Mouse (Mus musculus) embryonic facial prominence, embryonic 14.5 days (tissue): ENCODE results near the gene Pvalb. TPM values are rescaled to one million over a fixed set of nuclear protein-coding genes. Genes with fewer than 3 reads are reported as not detected.
A peak's percentile ranks its signal among the peaks of the same experiment; 100 is the strongest.

Experiments
- ATAC-seq: fragments of 200-750 bp; cut with Nextera tagmentation; 2 replicates; pipeline ENCODE4 v1.8.0; 2017; ENCODE audit warnings: low read depth, moderate number of reproducible peaks, moderate TSS enrichment
- DNase-seq: peaks from one replicate; pipeline ENCODE4 v3.0.0-alpha.2; 2015; ENCODE audit warnings: low spot score
- H3K27ac ChIP-seq: fragments of 300-500 bp; sonication (generic); replicated peaks from 2 replicates; pipeline ENCODE4 v1.5.1; 2014; ENCODE audit warnings: low read depth, mild to moderate bottlenecking, low read length, moderate library complexity
- H3K27me3 ChIP-seq: fragments of 300-500 bp; sonication (generic); replicated peaks from 2 replicates; pipeline ENCODE4 v1.6.1; 2014; ENCODE audit warnings: low read length; ENCODE audit not compliant: control insufficient read depth, insufficient read depth
- H3K36me3 ChIP-seq: fragments of 300-500 bp; sonication (generic); 2 replicates; pipeline ENCODE4 v1.6.1; 2014; ENCODE audit warnings: low read length, mixed read lengths; ENCODE audit not compliant: control insufficient read depth, insufficient read depth
- H3K4me1 ChIP-seq: fragments of 300-500 bp; sonication (generic); 2 replicates; pipeline ENCODE4 v1.6.1; 2014; ENCODE audit warnings: antibody characterized with exemption, low read length; ENCODE audit not compliant: control insufficient read depth, insufficient read depth
- H3K4me2 ChIP-seq: fragments of 300-500 bp; sonication (generic); 2 replicates; pipeline ENCODE4 v1.6.1; 2014; ENCODE audit warnings: low read depth, mild to moderate bottlenecking, low read length, moderate library complexity, mixed read lengths
- H3K4me3 ChIP-seq: fragments of 300-500 bp; sonication (generic); 2 replicates; pipeline ENCODE4 v1.5.1; 2014; ENCODE audit warnings: low read depth, mild to moderate bottlenecking, low read length
- H3K9ac ChIP-seq: fragments of 300-500 bp; sonication (generic); 2 replicates; pipeline ENCODE4 v1.6.1; 2014; ENCODE audit warnings: low read depth, mild to moderate bottlenecking, low read length, moderate library complexity, mixed read lengths
- H3K9me3 ChIP-seq: fragments of 300-500 bp; sonication (generic); 2 replicates; pipeline ENCODE4 v1.6.1; 2016; ENCODE audit warnings: low read length; ENCODE audit not compliant: control insufficient read depth
- WGBS: fragments of 180-500 bp; shearing (Covaris S2); extraction: QIAGEN DNeasy Blood & Tissue Kit; methylation state at CpG from one replicate; pipeline ENCODE4 v1.1.7; 2014; 5-methylcytosine and 5-hydroxymethylcytosine counted together
- polyA plus RNA-seq: library from polyadenylated mRNA; unstranded; fragments of >200 nt; fragmentation: Nextera tagmentation; extraction: Ambion mirVana; gene quantifications from 2 replicates; pipeline ENCODE4 v1.2.1, GENCODE M21; 2014

The Pvalb gene
- 2.5 and 3.4 TPM in 2 replicates for polyA plus RNA-seq

DNA sequence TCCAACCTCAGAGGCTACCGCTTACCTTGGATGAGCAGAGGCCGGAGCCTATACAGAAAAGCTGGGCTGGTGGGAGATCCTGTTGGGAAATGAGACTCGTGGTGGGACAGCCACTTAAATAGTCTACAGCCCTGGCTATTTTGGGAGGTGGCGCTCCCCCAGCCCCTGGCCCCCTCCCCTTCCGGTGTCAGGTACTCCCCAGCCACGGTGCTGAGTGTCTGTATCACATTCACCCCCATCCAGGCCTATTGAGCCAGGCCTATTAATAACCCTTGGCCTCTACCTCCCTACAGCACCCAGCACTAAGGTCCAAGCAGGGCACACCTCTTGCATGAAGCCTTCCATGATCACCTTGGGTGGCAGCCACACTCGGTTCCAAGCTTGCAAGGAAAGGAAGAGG lies at the start of gene Pvalb:
TSS of gene Pvalb (minus strand) at position 89 of the 400 bp plus-strand sequence.
- no peak within 1 kb of the TSS for H3K9ac ChIP-seq
- no peak within 1 kb of the TSS for H3K27ac ChIP-seq
- peaks cover 9% of the 10 kb centered on the region for H3K4me1 ChIP-seq
- H3K36me3 ChIP-seq: no peaks in the 10 kb centered on the region
- H3K9me3 ChIP-seq: 0 out of 2 replicates have a peak, but pooled peaks cover 3% of the 10 kb centered on the region
- H3K4me2 ChIP-seq: no peak within 1 kb of the TSS
- H3K27me3 ChIP-seq: peaks cover 32% of the 10 kb centered on the region
- 93% methylated on average over 7 of the region's 7 CpGs for WGBS
- no peak within 1 kb of the TSS for H3K4me3 ChIP-seq
- DNase-seq (no peak), ATAC-seq (no peak)

GRCm38 (mm10) chr15:78254751-78255150 lies 48.6 kb upstream of the Pvalb start:
- H3K36me3 ChIP-seq: no peaks in the 10 kb centered on the region
- DNase-seq (peak; percentile 51), ATAC-seq (no peak)
- H3K4me2 ChIP-seq: no peak overlapping the region
- no peaks in the 10 kb centered on the region for H3K4me1 ChIP-seq
- peaks cover 15% of the 10 kb centered on the region for H3K27me3 ChIP-seq
- no peak overlapping the region for H3K9ac ChIP-seq
- no peak overlapping the region for H3K27ac ChIP-seq
- WGBS: 22% methylated on average over 20 of the region's 20 CpGs
- no peak overlapping the region for H3K4me3 ChIP-seq
- no peaks in the 10 kb centered on the region for H3K9me3 ChIP-seq

GRCm38 (mm10) chr15:78248410-78248809 lies 42.2 kb upstream of the Pvalb start:
- Histone ChIP-seq H3K4me1 (no peaks in the 10 kb centered on the region; the same call in 1 of the 2 replicates), H3K27ac (no peak overlapping the region), H3K27me3 (no peaks in the 10 kb centered on the region), H3K4me3 (no peak overlapping the region), H3K9ac (no peak overlapping the region), H3K36me3 (no peaks in the 10 kb centered on the region), H3K9me3 (no peaks in the 10 kb centered on the region), H3K4me2 (no peak overlapping the region)
- DNase-seq: no peak
- WGBS: 57% methylated on average over 3 of the region's 3 CpGs
- ATAC-seq: no peak

- Histone ChIP-seq H3K9me3 (no peaks in the 10 kb centered on the region), H3K4me2 (no peak overlapping the region), H3K27me3 (no peaks in the 10 kb centered on the region), H3K36me3 (no peaks in the 10 kb centered on the region), H3K27ac (no peak overlapping the region), H3K9ac (no peak overlapping the region), H3K4me1 (no peaks in the 10 kb centered on the region; the same call in 1 of the 2 replicates), H3K4me3 (no peak overlapping the region)
- 63% methylated on average over 2 of the region's 2 CpGs for whole genome bisulfite sequencing
- ATAC-seq (no peak), DNase-seq (no peak)
Observed at GRCm38 (mm10) chr15:78247659-78248058, 41.5 kb upstream of the Pvalb start.

- H3K36me3 ChIP-seq: no peaks in the 10 kb centered on the region
- ATAC-seq: no peak
Observed at GRCm38 (mm10) chr15:78246143-78247116, 40.2 kb upstream of the Pvalb start.

GRCm38 (mm10) chr15:78244695-78245492 lies 38.7 kb upstream of the Pvalb start, which contains the start of gene Ncf4:
TSS of gene Ncf4 (plus strand) at chr15:78244801.
- H3K27me3 ChIP-seq: no peaks in the 10 kb centered on the region
- no peaks in the 10 kb centered on the region; the same call in 1 of the 2 replicates for H3K4me1 ChIP-seq
- 67% methylated on average over 7 of the region's 7 CpGs for WGBS
- DNase-seq (peak; percentile 6), ATAC-seq (no peak)
- no peak within 1 kb of the TSS for H3K9ac ChIP-seq
- H3K27ac ChIP-seq: no peak within 1 kb of the TSS
- no peaks in the 10 kb centered on the region for H3K36me3 ChIP-seq
- H3K9me3 ChIP-seq: no peaks in the 10 kb centered on the region
- H3K4me3 ChIP-seq: no peak within 1 kb of the TSS
- no peak within 1 kb of the TSS for H3K4me2 ChIP-seq

More at GRCm38 (mm10) chr15:78246143-78247116, 40.2 kb upstream of the Pvalb start:
- no peaks in the 10 kb centered on the region for H3K9me3 ChIP-seq
- H3K27me3 ChIP-seq: no peaks in the 10 kb centered on the region
- H3K9ac ChIP-seq: no peak overlapping the region
- H3K4me2 ChIP-seq: no peak overlapping the region
- DNase-seq: no peak
- H3K27ac ChIP-seq: no peak overlapping the region
- no peaks in the 10 kb centered on the region; the same call in 1 of the 2 replicates for H3K4me1 ChIP-seq
- H3K4me3 ChIP-seq: no peak overlapping the region
- 77% methylated on average over 16 of the region's 18 CpGs for WGBS

DNA sequence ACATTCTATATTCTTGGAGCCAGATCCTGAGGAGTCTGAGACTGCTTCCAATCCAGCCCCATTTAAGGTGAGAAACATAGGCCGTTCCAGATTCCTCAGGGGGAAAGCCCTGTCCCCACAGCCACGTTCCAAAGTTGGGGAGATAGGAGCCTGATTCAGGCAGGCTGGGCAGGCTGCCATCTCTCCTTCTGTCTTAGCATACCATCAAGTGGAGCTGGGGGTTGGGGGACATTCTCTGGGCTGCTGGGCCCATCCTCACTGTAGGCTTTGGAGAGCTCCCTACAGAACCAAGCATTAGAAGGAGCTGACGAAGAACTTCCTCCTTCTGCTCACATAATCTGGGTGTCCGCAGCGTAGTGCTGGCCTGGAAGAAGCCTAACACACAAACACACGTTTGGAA lies 37.6 kb upstream of the Pvalb start:
- 56% methylated on average over 6 of the region's 6 CpGs for WGBS
- H3K4me1 ChIP-seq: no peaks in the 10 kb centered on the region; the same call in 1 of the 2 replicates
- H3K27me3 ChIP-seq: no peaks in the 10 kb centered on the region
- no peak overlapping the region for H3K9ac ChIP-seq
- no peak overlapping the region for H3K27ac ChIP-seq
- DNase-seq (peak; percentile 34), ATAC-seq (no peak)
- no peaks in the 10 kb centered on the region for H3K9me3 ChIP-seq
- no peak overlapping the region for H3K4me2 ChIP-seq
- no peak overlapping the region for H3K4me3 ChIP-seq
- no peaks in the 10 kb centered on the region for H3K36me3 ChIP-seq

GRCm38 (mm10) chr15:78243061-78243460 lies 36.9 kb upstream of the Pvalb start:
- 79% methylated on average over 8 of the region's 8 CpGs for WGBS
- Histone ChIP-seq H3K4me1 (no peaks in the 10 kb centered on the region; the same call in 1 of the 2 replicates), H3K4me3 (no peak overlapping the region), H3K4me2 (no peak overlapping the region), H3K27me3 (no peaks in the 10 kb centered on the region), H3K9me3 (no peaks in the 10 kb centered on the region), H3K9ac (no peak overlapping the region), H3K27ac (no peak overlapping the region), H3K36me3 (no peaks in the 10 kb centered on the region)
- no peak for ATAC-seq
- no peak for DNase-seq
